Mouse (Mus musculus): ENCODE measurements around the gene Trnau1ap. TPM values are rescaled to one million over a fixed set of nuclear protein-coding genes. Genes with fewer than 3 reads are reported as not detected.

Gene Trnau1ap
- total and polyA plus RNA-seq, 3 experiments, result 22.8 to 40.2 (median 37.6) TPM

GRCm38 (mm10) chr4:132351401-132351800 lies 22.1 kb upstream of the Trnau1ap start:
- TF ChIP-seq GATA1 (IDR thresholded peaks at IDR 0.05; ENCODE audit: borderline replicate concordance, low read length) (no peak), POLR2AphosphoS5 (IDR thresholded peaks at IDR 0.05; ENCODE audit: insufficient replicate concordance, low read depth, low read length) (no peak), TAL1 (conservative IDR thresholded peaks at IDR 0.05; ENCODE audit: low read depth, low read length) (no peak), CTCF (IDR thresholded peaks at IDR 0.05; ENCODE audit: low read depth, low read length) (no peak), GATA2 (IDR thresholded peaks at IDR 0.05; ENCODE audit: borderline replicate concordance, low read depth, low read length) (no peak)
- peak overlapping the region; percentile 93 for H3K4me3 ChIP-seq (ENCODE audit: low read depth, low read length)
- peaks cover 41% of the 10 kb centered on the region for H3K36me3 ChIP-seq (replicated peaks)
- no peaks in the 10 kb centered on the region for H3K9me3 ChIP-seq (replicated peaks)
- ATAC-seq (ENCODE audit: extremely low read depth, insufficient number of reproducible peaks, low FRiP score, poor library complexity, severe bottlenecking), result no peak
- H3K4me1 ChIP-seq (ENCODE audit: insufficient read depth, low read depth, low read length), result peaks cover 52% of the 10 kb centered on the region
- no peak for DNase-seq (ENCODE audit: low spot score)
- no peaks in the 10 kb centered on the region for H3K27me3 ChIP-seq (ENCODE audit: insufficient read depth, low read length)

GRCm38 (mm10) chr4:132350854-132351253 lies 21.5 kb upstream of the Trnau1ap start:
- no peak for DNase-seq (ENCODE audit: low spot score)
- H3K9me3 ChIP-seq (replicated peaks), result no peaks in the 10 kb centered on the region

GRCm38 (mm10) chr4:132350123-132350740 lies 20.9 kb upstream of the Trnau1ap start:
- H3K4me3 ChIP-seq (ENCODE audit: low read depth, low read length), result no peak overlapping the region
- TF ChIP-seq POLR2AphosphoS5 (IDR thresholded peaks at IDR 0.05; ENCODE audit: insufficient replicate concordance, low read depth, low read length) (peak; percentile 84; the same call in 1 of the 2 replicates), GATA2 (IDR thresholded peaks at IDR 0.05; ENCODE audit: borderline replicate concordance, low read depth, low read length) (no peak), GATA1 (IDR thresholded peaks at IDR 0.05; ENCODE audit: borderline replicate concordance, low read length) (no peak)
- ATAC-seq (ENCODE audit: extremely low read depth, insufficient number of reproducible peaks, low FRiP score, poor library complexity, severe bottlenecking), result no peak
- peaks cover 51% of the 10 kb centered on the region for H3K4me1 ChIP-seq (ENCODE audit: insufficient read depth, low read depth, low read length)
- H3K27me3 ChIP-seq (ENCODE audit: insufficient read depth, low read length), result no peaks in the 10 kb centered on the region
- H3K36me3 ChIP-seq (replicated peaks), result peaks cover 33% of the 10 kb centered on the region
- no peak for DNase-seq (ENCODE audit: low spot score)
- no peaks in the 10 kb centered on the region for H3K9me3 ChIP-seq (replicated peaks)

More at GRCm38 (mm10) chr4:132350854-132351253, 21.5 kb upstream of the Trnau1ap start:
- no peak for ATAC-seq (ENCODE audit: extremely low read depth, insufficient number of reproducible peaks, low FRiP score, poor library complexity, severe bottlenecking)
- no peak overlapping the region for H3K4me3 ChIP-seq (ENCODE audit: low read depth, low read length)
- H3K27me3 ChIP-seq (ENCODE audit: insufficient read depth, low read length), result no peaks in the 10 kb centered on the region
- no peak for TF ChIP-seq CTCF (IDR thresholded peaks at IDR 0.05; ENCODE audit: low read depth, low read length)
- TF ChIP-seq GATA1 (IDR thresholded peaks at IDR 0.05; ENCODE audit: borderline replicate concordance, low read length), result no peak
- H3K4me1 ChIP-seq (ENCODE audit: insufficient read depth, low read depth, low read length), result peaks cover 52% of the 10 kb centered on the region
- H3K36me3 ChIP-seq (replicated peaks), result peaks cover 36% of the 10 kb centered on the region

GRCm38 (mm10) chr4:132349495-132350122 lies 20.3 kb upstream of the Trnau1ap start:
- Histone ChIP-seq H3K4me3 (ENCODE audit: low read depth, low read length) (no peak overlapping the region), H3K9me3 (replicated peaks) (no peaks in the 10 kb centered on the region), H3K4me1 (ENCODE audit: insufficient read depth, low read depth, low read length) (peaks cover 54% of the 10 kb centered on the region), H3K27me3 (ENCODE audit: insufficient read depth, low read length) (no peaks in the 10 kb centered on the region), H3K36me3 (replicated peaks) (peaks cover 32% of the 10 kb centered on the region)
- DNase-seq (ENCODE audit: low spot score), result no peak
- ATAC-seq (ENCODE audit: extremely low read depth, insufficient number of reproducible peaks, low FRiP score, poor library complexity, severe bottlenecking), result no peak
- no peak for TF ChIP-seq CTCF (IDR thresholded peaks at IDR 0.05; ENCODE audit: low read depth, low read length)
- no peak for TF ChIP-seq TAL1 (conservative IDR thresholded peaks at IDR 0.05; ENCODE audit: low read depth, low read length)
- TF ChIP-seq GATA2 (IDR thresholded peaks at IDR 0.05; ENCODE audit: borderline replicate concordance, low read depth, low read length), result no peak
- TF ChIP-seq POLR2AphosphoS5 (IDR thresholded peaks at IDR 0.05; ENCODE audit: insufficient replicate concordance, low read depth, low read length), result 0 out of 2 replicates have a peak, but pooled peaks have one; percentile 26
- TF ChIP-seq GATA1 (IDR thresholded peaks at IDR 0.05; ENCODE audit: borderline replicate concordance, low read length), result no peak

- Histone ChIP-seq H3K36me3 (replicated peaks) (peaks cover 43% of the 10 kb centered on the region), H3K27me3 (ENCODE audit: insufficient read depth, low read length) (no peaks in the 10 kb centered on the region), H3K4me1 (ENCODE audit: insufficient read depth, low read depth, low read length) (peaks cover 71% of the 10 kb centered on the region), H3K9me3 (replicated peaks) (no peaks in the 10 kb centered on the region), H3K4me3 (ENCODE audit: low read depth, low read length) (no peak overlapping the region)
- no peak for ATAC-seq (ENCODE audit: extremely low read depth, insufficient number of reproducible peaks, low FRiP score, poor library complexity, severe bottlenecking)
- TF ChIP-seq GATA1 (IDR thresholded peaks at IDR 0.05; ENCODE audit: borderline replicate concordance, low read length), result no peak
- no peak for TF ChIP-seq POLR2AphosphoS5 (IDR thresholded peaks at IDR 0.05; ENCODE audit: insufficient replicate concordance, low read depth, low read length)
- TF ChIP-seq TAL1 (conservative IDR thresholded peaks at IDR 0.05; ENCODE audit: low read depth, low read length), result no peak
- TF ChIP-seq GATA2 (IDR thresholded peaks at IDR 0.05; ENCODE audit: borderline replicate concordance, low read depth, low read length), result no peak
- TF ChIP-seq CTCF (IDR thresholded peaks at IDR 0.05; ENCODE audit: low read depth, low read length), result no peak
- DNase-seq (ENCODE audit: low spot score), result no peak
These were observed 17.3 kb upstream of the Trnau1ap start for GRCm38 (mm10) chr4:132346661-132347060.

- H3K9me3 ChIP-seq (replicated peaks), result no peaks in the 10 kb centered on the region
- no peak overlapping the region for H3K4me3 ChIP-seq (ENCODE audit: low read depth, low read length)
- peaks cover 71% of the 10 kb centered on the region for H3K4me1 ChIP-seq (ENCODE audit: insufficient read depth, low read depth, low read length)
- TF ChIP-seq GATA2 (IDR thresholded peaks at IDR 0.05; ENCODE audit: borderline replicate concordance, low read depth, low read length) (no peak), TAL1 (conservative IDR thresholded peaks at IDR 0.05; ENCODE audit: low read depth, low read length) (no peak), POLR2AphosphoS5 (IDR thresholded peaks at IDR 0.05; ENCODE audit: insufficient replicate concordance, low read depth, low read length) (no peak), GATA1 (IDR thresholded peaks at IDR 0.05; ENCODE audit: borderline replicate concordance, low read length) (no peak), CTCF (IDR thresholded peaks at IDR 0.05; ENCODE audit: low read depth, low read length) (no peak)
- DNase-seq (ENCODE audit: low spot score) (no peak), ATAC-seq (ENCODE audit: extremely low read depth, insufficient number of reproducible peaks, low FRiP score, poor library complexity, severe bottlenecking) (no peak)
- H3K27me3 ChIP-seq (ENCODE audit: insufficient read depth, low read length), result no peaks in the 10 kb centered on the region
- H3K36me3 ChIP-seq (replicated peaks), result peaks cover 43% of the 10 kb centered on the region
These were observed 16.9 kb upstream of the Trnau1ap start for GRCm38 (mm10) chr4:132346261-132346660.
